Mouse (Mus musculus): ENCODE measurements around the gene Cdc14b. TPM values are rescaled to one million over a fixed set of nuclear protein-coding genes. Genes with fewer than 3 reads are reported as not detected.
A peak's percentile ranks its signal among the peaks of the same experiment; 100 is the strongest.

Gene Cdc14b
- total and polyA plus RNA-seq, 2 experiments from 2014 or later = 2.3 to 5.5 TPM

- no peaks in the 10 kb centered on the region for H3K9me3 ChIP-seq (ENCODE audit: low read length)
- no peak overlapping the region for H3K9ac ChIP-seq (replicated peaks; ENCODE audit: low read length)
- no peak for TF ChIP-seq CTCF (IDR thresholded peaks at IDR 0.05; ENCODE audit: low read depth)
- no peaks in the 10 kb centered on the region for H3K36me3 ChIP-seq (ENCODE audit: insufficient read depth, low read length)
- ATAC-seq = no peak
- no peak overlapping the region for H3K27ac ChIP-seq
- 96% methylated on average over 5 of the region's 5 CpGs for WGBS
- DNase-seq (ENCODE audit: low spot score) = no peak
- no peak overlapping the region for H3K4me2 ChIP-seq (ENCODE audit: low read depth, low read length)
- H3K27me3 ChIP-seq (ENCODE audit: insufficient read depth, low read length) = no peaks in the 10 kb centered on the region
- no peaks in the 10 kb centered on the region for H3K4me1 ChIP-seq (ENCODE audit: insufficient read depth, low read length)
- no peak overlapping the region for H3K4me3 ChIP-seq (ENCODE audit: low read length)
These were observed 60.2 kb downstream of the Cdc14b start for GRCm38 (mm10) chr13:64214891-64215290.

- H3K9ac ChIP-seq (replicated peaks; ENCODE audit: low read length) = no peak overlapping the region
- H3K27ac ChIP-seq = no peak overlapping the region
- no peak overlapping the region for H3K4me2 ChIP-seq (ENCODE audit: low read depth, low read length)
- WGBS = 88% methylated on average over 5 of the region's 5 CpGs
- no peak for DNase-seq (ENCODE audit: low spot score)
- ATAC-seq = no peak
- H3K36me3 ChIP-seq (ENCODE audit: insufficient read depth, low read length) = no peaks in the 10 kb centered on the region
- H3K4me1 ChIP-seq (ENCODE audit: insufficient read depth, low read length) = no peaks in the 10 kb centered on the region
- no peaks in the 10 kb centered on the region for H3K9me3 ChIP-seq (ENCODE audit: low read length)
- no peak overlapping the region for H3K4me3 ChIP-seq (ENCODE audit: low read length)
- no peak for TF ChIP-seq CTCF (IDR thresholded peaks at IDR 0.05; ENCODE audit: low read depth)
- no peaks in the 10 kb centered on the region for H3K27me3 ChIP-seq (ENCODE audit: insufficient read depth, low read length)
These were observed 63.0 kb downstream of the Cdc14b start for GRCm38 (mm10) chr13:64211995-64212603.

GRCm38 (mm10) chr13:64208146-64208545 is 66.9 kb downstream of the Cdc14b start:
- Histone ChIP-seq H3K36me3 (ENCODE audit: insufficient read depth, low read length) (no peaks in the 10 kb centered on the region), H3K4me3 (ENCODE audit: low read length) (no peak overlapping the region), H3K9ac (replicated peaks; ENCODE audit: low read length) (no peak overlapping the region), H3K27me3 (ENCODE audit: insufficient read depth, low read length) (no peaks in the 10 kb centered on the region), H3K4me1 (ENCODE audit: insufficient read depth, low read length) (no peaks in the 10 kb centered on the region), H3K4me2 (ENCODE audit: low read depth, low read length) (no peak overlapping the region), H3K27ac (no peak overlapping the region), H3K9me3 (ENCODE audit: low read length) (no peaks in the 10 kb centered on the region)
- ATAC-seq = no peak
- no peak for TF ChIP-seq CTCF (IDR thresholded peaks at IDR 0.05; ENCODE audit: low read depth)
- no peak for DNase-seq (ENCODE audit: low spot score)
- WGBS = 86% methylated on average over 6 of the region's 6 CpGs

- Histone ChIP-seq H3K36me3 (ENCODE audit: insufficient read depth, low read length) (no peaks in the 10 kb centered on the region), H3K4me3 (ENCODE audit: low read length) (no peak overlapping the region), H3K4me2 (ENCODE audit: low read depth, low read length) (no peak overlapping the region), H3K27me3 (ENCODE audit: insufficient read depth, low read length) (no peaks in the 10 kb centered on the region), H3K9ac (replicated peaks; ENCODE audit: low read length) (no peak overlapping the region), H3K4me1 (ENCODE audit: insufficient read depth, low read length) (no peaks in the 10 kb centered on the region), H3K27ac (no peak overlapping the region), H3K9me3 (ENCODE audit: low read length) (no peaks in the 10 kb centered on the region)
- WGBS = 42% methylated on average over 2 of the region's 2 CpGs
- TF ChIP-seq CTCF (IDR thresholded peaks at IDR 0.05; ENCODE audit: low read depth) = no peak; the same call in 1 of the 2 replicates
- ATAC-seq = peak; percentile 78; the same call in 1 of the 2 replicates
- peak; percentile 48 for DNase-seq (ENCODE audit: low spot score)
These were observed 69.9 kb downstream of the Cdc14b start for GRCm38 (mm10) chr13:64205186-64205585.

GRCm38 (mm10) chr13:64204726-64205125 is 70.4 kb downstream of the Cdc14b start:
- Histone ChIP-seq H3K4me1 (ENCODE audit: insufficient read depth, low read length) (no peaks in the 10 kb centered on the region), H3K9ac (replicated peaks; ENCODE audit: low read length) (no peak overlapping the region), H3K4me3 (ENCODE audit: low read length) (no peak overlapping the region), H3K27me3 (ENCODE audit: insufficient read depth, low read length) (no peaks in the 10 kb centered on the region), H3K4me2 (ENCODE audit: low read depth, low read length) (no peak overlapping the region), H3K36me3 (ENCODE audit: insufficient read depth, low read length) (no peaks in the 10 kb centered on the region), H3K27ac (no peak overlapping the region), H3K9me3 (ENCODE audit: low read length) (no peaks in the 10 kb centered on the region)
- DNase-seq (ENCODE audit: low spot score) (no peak), ATAC-seq (no peak)
- peak; percentile 24; the same call in 1 of the 2 replicates for TF ChIP-seq CTCF (IDR thresholded peaks at IDR 0.05; ENCODE audit: low read depth)
- WGBS = 64% methylated on average over 2 of the region's 2 CpGs

- Histone ChIP-seq H3K9me3 (ENCODE audit: low read length) (no peaks in the 10 kb centered on the region), H3K4me1 (ENCODE audit: insufficient read depth, low read length) (no peaks in the 10 kb centered on the region), H3K4me3 (ENCODE audit: low read length) (no peak overlapping the region), H3K27me3 (ENCODE audit: insufficient read depth, low read length) (no peaks in the 10 kb centered on the region), H3K9ac (replicated peaks; ENCODE audit: low read length) (no peak overlapping the region), H3K27ac (no peak overlapping the region), H3K36me3 (ENCODE audit: insufficient read depth, low read length) (no peaks in the 10 kb centered on the region), H3K4me2 (ENCODE audit: low read depth, low read length) (no peak overlapping the region)
- DNase-seq (ENCODE audit: low spot score) (no peak), ATAC-seq (no peak)
- TF ChIP-seq CTCF (IDR thresholded peaks at IDR 0.05; ENCODE audit: low read depth) = no peak
- WGBS = 99% methylated on average over 4 of the region's 4 CpGs
These were observed 74.2 kb downstream of the Cdc14b start for GRCm38 (mm10) chr13:64200911-64201310.

GRCm38 (mm10) chr13:64198310-64198709 is 76.8 kb downstream of the Cdc14b start:
- ATAC-seq (no peak), DNase-seq (ENCODE audit: low spot score) (no peak)
- Histone ChIP-seq H3K27me3 (ENCODE audit: insufficient read depth, low read length) (no peaks in the 10 kb centered on the region), H3K4me2 (ENCODE audit: low read depth, low read length) (no peak overlapping the region), H3K9ac (replicated peaks; ENCODE audit: low read length) (no peak overlapping the region), H3K27ac (no peak overlapping the region), H3K4me3 (ENCODE audit: low read length) (no peak overlapping the region), H3K36me3 (ENCODE audit: insufficient read depth, low read length) (no peaks in the 10 kb centered on the region), H3K4me1 (ENCODE audit: insufficient read depth, low read length) (no peaks in the 10 kb centered on the region), H3K9me3 (ENCODE audit: low read length) (no peaks in the 10 kb centered on the region)
- 91% methylated on average over 4 of the region's 4 CpGs for WGBS
- no peak for TF ChIP-seq CTCF (IDR thresholded peaks at IDR 0.05; ENCODE audit: low read depth)
